ENCODE assay signal across 8 mouse cellular contexts in the genomic region with DNA sequence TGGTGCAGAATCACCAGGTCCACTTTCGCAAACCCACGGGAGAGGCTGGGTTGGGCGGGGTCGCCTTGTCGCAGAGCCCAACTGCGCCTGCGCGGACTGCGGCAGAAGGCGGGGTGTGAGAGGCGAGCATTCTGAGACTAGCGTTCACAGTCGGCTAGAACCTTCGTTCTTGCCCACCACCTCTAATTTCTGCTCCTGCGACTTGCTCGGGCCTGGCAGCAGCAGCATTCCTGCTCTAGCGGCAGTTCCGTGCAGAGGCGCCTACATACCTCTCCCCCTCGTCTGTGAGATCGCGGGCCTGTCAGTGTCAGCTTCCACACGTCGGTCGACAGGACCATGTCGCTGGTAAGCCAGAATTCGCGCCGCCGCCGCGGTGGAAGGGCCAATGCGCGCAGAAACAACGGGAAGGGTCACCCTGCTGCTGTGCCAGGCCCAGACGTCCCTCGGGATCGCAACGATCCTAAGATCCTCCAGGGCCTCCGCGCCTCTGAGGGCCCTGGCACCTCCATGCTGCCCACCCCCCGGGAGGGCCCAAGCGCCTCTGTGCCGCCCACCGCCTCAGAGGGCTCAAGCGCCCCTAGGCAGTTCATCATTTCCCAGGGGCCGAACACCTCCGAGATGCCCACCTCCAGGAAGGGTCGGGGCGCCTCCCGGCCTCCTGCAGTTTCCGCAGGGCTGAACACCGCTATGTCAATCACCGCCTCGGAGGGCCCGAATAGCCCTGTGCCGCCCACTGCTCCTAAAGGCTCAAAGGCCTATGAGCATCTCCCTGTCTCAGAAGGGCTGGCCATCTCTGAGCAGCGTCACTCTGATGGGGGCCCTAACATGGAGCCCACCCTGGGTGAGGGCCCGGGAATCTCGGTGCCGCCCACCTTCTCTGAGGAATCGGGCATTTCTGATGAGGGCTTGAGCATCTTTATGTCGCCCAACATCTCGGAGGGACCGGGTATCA. TPM values are rescaled to one million over a fixed set of nuclear protein-coding genes. Genes with fewer than 3 reads are reported as not detected.
DNase-seq lines count a peak whose midpoint lies in the region; ATAC-seq and TF ChIP-seq lines count a peak whose summit lies in the region.

Magee1 (plus strand) TSS at position 104 of the 952 bp plus-strand sequence.

- H3K9ac ChIP-seq in forebrain, embryonic 12.5 days: peak within 1 kb of the TSS; percentile 71
- H3K9ac ChIP-seq in heart, embryonic 16.5 days (ENCODE audit: low read length): peak within 1 kb of the TSS; percentile 73
- peak within 1 kb of the TSS; percentile 46 for H3K9ac ChIP-seq in liver, embryonic 14.5 days (replicated peaks)
- peak within 1 kb of the TSS; percentile 72 for H3K9ac ChIP-seq in stomach, embryonic 16.5 days (ENCODE audit: low read length)

- H3K4me2 ChIP-seq in forebrain, embryonic 12.5 days: peak within 1 kb of the TSS; percentile 60
- H3K4me2 ChIP-seq in heart, embryonic 16.5 days (ENCODE audit: low read depth, low read length): peak within 1 kb of the TSS; percentile 79
- peak within 1 kb of the TSS; percentile 78 for H3K4me2 ChIP-seq in liver, embryonic 14.5 days (ENCODE audit: low read depth)
- peak within 1 kb of the TSS; percentile 74 for H3K4me2 ChIP-seq in stomach, embryonic 16.5 days (ENCODE audit: low read depth, low read length)

- DNase-seq in CD8-positive naive resting alpha-beta T cell, adult 2 months (ENCODE audit: low read depth in 2 of 2, low spot score in 2 of 2): peak; percentile 40 to 63
- peak; percentile 31 for DNase-seq in c-Kit-positive CD71-positive TER-119-negative erythroid progenitor cells, embryonic 14.5 days (ENCODE audit: low read depth)
- DNase-seq in kidney, postnatal 36 days: peak; percentile 56 to 80
- peak; percentile 13 to 33 (median 22) for DNase-seq in liver, embryonic 14.5 days (ENCODE audit: low read depth in 3 of 3, low spot score in 3 of 3)
- peak; percentile 65 for DNase-seq in neural tube, embryonic 10.5 days (ENCODE audit: extremely low spot score, low spot score)

- 0 out of 2 replicates have a peak, but pooled peaks cover 3% of the 10 kb centered on the region for H3K4me1 ChIP-seq in forebrain, embryonic 12.5 days
- no peaks in the 10 kb centered on the region for H3K4me1 ChIP-seq in heart, embryonic 16.5 days (ENCODE audit: control insufficient read depth, insufficient read depth, low read length)
- H3K4me1 ChIP-seq in liver, embryonic 14.5 days (replicated peaks; ENCODE audit: control insufficient read depth in 2 of 2, insufficient read depth in 2 of 2, low read length in 1 of 2): no peaks in the 10 kb centered on the region
- no peaks in the 10 kb centered on the region for H3K4me1 ChIP-seq in stomach, embryonic 16.5 days (ENCODE audit: control insufficient read depth, insufficient read depth, low read length)

- TF ChIP-seq EP300 in liver, embryonic 14.5 days (IDR thresholded peaks at IDR 0.05; ENCODE audit: low read depth): no peak

- peaks cover 56% of the 10 kb centered on the region for H3K27me3 ChIP-seq in forebrain, embryonic 12.5 days
- peaks cover 12% of the 10 kb centered on the region for H3K27me3 ChIP-seq in heart, embryonic 16.5 days (ENCODE audit: control insufficient read depth, insufficient read depth, low read length)
- no peaks in the 10 kb centered on the region; the same call in 1 of the 2 replicates for H3K27me3 ChIP-seq in liver, embryonic 14.5 days (ENCODE audit: control insufficient read depth, insufficient read depth, low read length)
- H3K27me3 ChIP-seq in stomach, embryonic 16.5 days (ENCODE audit: control insufficient read depth, insufficient read depth, low read length): peaks cover 20% of the 10 kb centered on the region; the same call in 1 of the 2 replicates

- no peaks in the 10 kb centered on the region for H3K36me3 ChIP-seq in forebrain, embryonic 12.5 days (replicated peaks)
- H3K36me3 ChIP-seq in heart, embryonic 16.5 days (ENCODE audit: control insufficient read depth, insufficient read depth): no peaks in the 10 kb centered on the region
- no peaks in the 10 kb centered on the region for H3K36me3 ChIP-seq in liver, embryonic 14.5 days (replicated peaks; ENCODE audit: control insufficient read depth, insufficient read depth, low read depth)
- no peaks in the 10 kb centered on the region for H3K36me3 ChIP-seq in stomach, embryonic 16.5 days (ENCODE audit: control insufficient read depth, insufficient read depth, low read length)

- peak; percentile 76 for ATAC-seq in forebrain, embryonic 12.5 days (ENCODE audit: low FRiP score)
- peak; percentile 61 for ATAC-seq in heart, embryonic 16.5 days (replicated peaks; ENCODE audit: extremely low read depth, insufficient read depth, low FRiP score)
- ATAC-seq in liver, embryonic 14.5 days (ENCODE audit: insufficient read depth): peak; percentile 70
- ATAC-seq in stomach, embryonic 16.5 days (ENCODE audit: insufficient read depth, low FRiP score): peak; percentile 73

- H3K9me3 ChIP-seq in forebrain, embryonic 12.5 days: no peaks in the 10 kb centered on the region
- H3K9me3 ChIP-seq in heart, embryonic 16.5 days (replicated peaks; ENCODE audit: control insufficient read depth, low read length): no peaks in the 10 kb centered on the region
- no peaks in the 10 kb centered on the region for H3K9me3 ChIP-seq in liver, embryonic 14.5 days (ENCODE audit: control insufficient read depth, low read length)
- H3K9me3 ChIP-seq in stomach, embryonic 16.5 days (replicated peaks; ENCODE audit: control insufficient read depth, low read length): no peaks in the 10 kb centered on the region

- no peak for TF ChIP-seq CTCF in liver, embryonic 14.5 days (IDR thresholded peaks at IDR 0.05; ENCODE audit: low read depth)

- H3K27ac ChIP-seq in forebrain, embryonic 12.5 days: peak within 1 kb of the TSS; percentile 73; the same call in 1 of the 2 replicates
- no peak within 1 kb of the TSS for H3K27ac ChIP-seq in heart, embryonic 16.5 days (ENCODE audit: low read length)
- no peak within 1 kb of the TSS for H3K27ac ChIP-seq in liver, embryonic 14.5 days
- H3K27ac ChIP-seq in stomach, embryonic 16.5 days (ENCODE audit: low read length): no peak within 1 kb of the TSS

- peak within 1 kb of the TSS; percentile 58 for H3K4me3 ChIP-seq in forebrain, embryonic 12.5 days (replicated peaks)
- peak within 1 kb of the TSS; percentile 65 for H3K4me3 ChIP-seq in heart, embryonic 16.5 days (ENCODE audit: low read length)
- peak within 1 kb of the TSS; percentile 49 to 77 for H3K4me3 ChIP-seq in liver, embryonic 14.5 days (ENCODE audit: insufficient read depth in 1 of 2, low read depth in 2 of 2, low read length in 2 of 2)
- peak within 1 kb of the TSS; percentile 60 for H3K4me3 ChIP-seq in stomach, embryonic 16.5 days (replicated peaks; ENCODE audit: low read length)

- 14% methylated on average over 62 of the region's 65 CpGs for WGBS in forebrain, embryonic 12.5 days
- 9% methylated on average over 65 of the region's 65 CpGs for WGBS in heart, embryonic 16.5 days
- WGBS in liver, embryonic 14.5 days (ENCODE audit: insufficient replicate concordance): 11% methylated on average over 65 of the region's 65 CpGs
- 12% methylated on average over 64 of the region's 65 CpGs for WGBS in stomach, embryonic 16.5 days

RNA-seq across cellular contexts. Expression of gene Magee1, which starts in this region (rescaled TPM):
- polyA plus RNA-seq in forebrain, embryonic 12.5 days (2016; fragmentation: Nextera tagmentation; extraction: Ambion mirVana): 69.6 and 76.6 TPM in 2 replicates
- polyA plus RNA-seq in heart, embryonic 16.5 days (2015; fragmentation: Nextera tagmentation; extraction: Ambion mirVana): 12.4 and 14.0 TPM in 2 replicates
- polyA plus RNA-seq in liver, embryonic 14.5 days (2012; rRNA removed): 0.93 and 1.00 TPM in 2 replicates
- polyA plus RNA-seq in liver, embryonic 14.5 days (2014; fragmentation: Nextera tagmentation; extraction: Ambion mirVana): 0.71 and 1.1 TPM in 2 replicates
- 24.1 and 27.0 TPM in 2 replicates for polyA plus RNA-seq in stomach, embryonic 16.5 days (2015; fragmentation: Nextera tagmentation; extraction: Ambion mirVana)
